Mouse (Mus musculus) midbrain, embryonic 15.5 days (tissue): ENCODE results near the gene Odf3l1. TPM values are rescaled to one million over a fixed set of nuclear protein-coding genes. Genes with fewer than 3 reads are reported as not detected.
A peak's percentile ranks its signal among the peaks of the same experiment; 100 is the strongest.
"Not testable (repeated sequence)": the region's sequence is repeated elsewhere in the genome, so short reads cannot be mapped to it uniquely, and the experiment has no call there.

Experiments used
- ATAC-seq: fragments of 200-750 bp; cut with Nextera tagmentation; replicated peaks from 2 replicates; pipeline ENCODE4 v1.8.0; 2017; ENCODE audit warnings: moderate TSS enrichment
- H3K27ac ChIP-seq: fragments of 300-500 bp; sonication (generic); 2 replicates; pipeline ENCODE4 v1.5.1; 2015; ENCODE audit warnings: mild to moderate bottlenecking, inconsistent platforms
- H3K27me3 ChIP-seq: fragments of 300-500 bp; sonication (generic); replicated peaks from 2 replicates; pipeline ENCODE4 v1.6.1; 2015; ENCODE audit warnings: inconsistent platforms
- H3K36me3 ChIP-seq: fragments of 300-500 bp; sonication (generic); replicated peaks from 2 replicates; pipeline ENCODE4 v1.6.1; 2015; ENCODE audit warnings: inconsistent platforms
- H3K4me1 ChIP-seq: fragments of 300-500 bp; sonication (generic); 2 replicates; pipeline ENCODE4 v1.6.1; 2015; ENCODE audit warnings: inconsistent platforms
- H3K4me2 ChIP-seq: fragments of 300-500 bp; sonication (generic); 2 replicates; pipeline ENCODE4 v1.6.1; 2015; ENCODE audit warnings: inconsistent platforms, mild to moderate bottlenecking, moderate library complexity
- H3K4me3 ChIP-seq: fragments of 300-500 bp; sonication (generic); 2 replicates; pipeline ENCODE4 v1.5.1; 2015; ENCODE audit warnings: mild to moderate bottlenecking, inconsistent platforms
- H3K9ac ChIP-seq: fragments of 300-500 bp; sonication (generic); 2 replicates; pipeline ENCODE4 v1.6.1; 2015; ENCODE audit warnings: mild to moderate bottlenecking, inconsistent platforms
- H3K9me3 ChIP-seq: fragments of 300-500 bp; sonication (generic); 2 replicates; pipeline ENCODE4 v1.6.1; 2016; ENCODE audit warnings: inconsistent platforms
- WGBS: fragments of 180-500 bp; shearing (Covaris S2); methylation state at CpG from one replicate; pipeline ENCODE4 v1.1.7; 2015; ENCODE audit warnings: mixed read lengths; 5-methylcytosine and 5-hydroxymethylcytosine counted together
- polyA plus RNA-seq: library from polyadenylated mRNA; unstranded; fragments of >200 nt; fragmentation: Nextera tagmentation; extraction: Ambion mirVana; gene quantifications from 2 replicates; pipeline ENCODE4 v1.2.1, GENCODE M21; 2015

The Odf3l1 gene
- polyA plus RNA-seq, result not detected in 2 replicates

GRCm38 (mm10) chr9:56864216-56864729 lies at the start of gene Odf3l1:
Odf3l1 (minus strand) TSS chr9:56864679.
- Histone ChIP-seq H3K36me3 (no peaks in the 10 kb centered on the region), H3K9me3 (no peaks in the 10 kb centered on the region), H3K4me3 (peak within 1 kb of the TSS; percentile 15), H3K27me3 (peaks cover 25% of the 10 kb centered on the region), H3K4me2 (peak within 1 kb of the TSS; percentile 40), H3K27ac (no peak within 1 kb of the TSS), H3K4me1 (peaks cover 14% of the 10 kb centered on the region), H3K9ac (0 out of 2 replicates have a peak within 1 kb of the TSS, but pooled peaks have one; percentile 1)
- no peak for ATAC-seq
- 30% methylated on average over 3 of the region's 3 CpGs for WGBS

GRCm38 (mm10) chr9:56913991-56914390 lies 49.5 kb upstream of the Odf3l1 start:
- Histone ChIP-seq H3K9me3 (no peaks in the 10 kb centered on the region), H3K36me3 (no peaks in the 10 kb centered on the region), H3K4me2 (no peak overlapping the region), H3K9ac (no peak overlapping the region), H3K4me1 (no peaks in the 10 kb centered on the region), H3K27ac (no peak overlapping the region), H3K4me3 (no peak overlapping the region), H3K27me3 (no peaks in the 10 kb centered on the region)
- no peak for ATAC-seq
- WGBS, result 92% methylated on average over 9 of the region's 9 CpGs

DNA sequence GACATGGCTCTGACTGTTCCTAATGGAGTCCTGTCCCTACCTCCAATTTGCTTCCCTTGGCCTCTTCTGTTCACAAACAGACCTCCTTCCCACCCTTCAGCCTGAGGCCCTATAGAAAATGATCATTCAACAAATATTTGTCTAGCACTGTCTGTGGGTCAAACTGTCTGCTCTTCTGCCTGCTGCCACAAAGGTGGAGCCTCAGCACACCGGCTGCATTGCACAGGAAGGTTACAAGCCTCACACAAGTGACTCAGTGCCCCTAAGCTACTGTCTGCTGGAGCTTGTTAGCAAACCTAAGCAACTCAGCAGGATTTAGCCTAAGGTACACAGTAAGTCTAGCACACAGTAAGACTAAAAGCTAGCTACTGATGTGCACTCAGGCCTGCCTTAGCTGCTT lies 46.5 kb upstream of the Odf3l1 start:
- Histone ChIP-seq H3K27ac (no peak overlapping the region), H3K36me3 (no peaks in the 10 kb centered on the region), H3K9me3 (no peaks in the 10 kb centered on the region), H3K4me2 (no peak overlapping the region), H3K4me1 (no peaks in the 10 kb centered on the region), H3K9ac (no peak overlapping the region), H3K4me3 (no peak overlapping the region), H3K27me3 (no peaks in the 10 kb centered on the region)
- no peak for ATAC-seq
- WGBS, result 63% methylated on average over 1 of the region's 1 CpGs

DNA sequence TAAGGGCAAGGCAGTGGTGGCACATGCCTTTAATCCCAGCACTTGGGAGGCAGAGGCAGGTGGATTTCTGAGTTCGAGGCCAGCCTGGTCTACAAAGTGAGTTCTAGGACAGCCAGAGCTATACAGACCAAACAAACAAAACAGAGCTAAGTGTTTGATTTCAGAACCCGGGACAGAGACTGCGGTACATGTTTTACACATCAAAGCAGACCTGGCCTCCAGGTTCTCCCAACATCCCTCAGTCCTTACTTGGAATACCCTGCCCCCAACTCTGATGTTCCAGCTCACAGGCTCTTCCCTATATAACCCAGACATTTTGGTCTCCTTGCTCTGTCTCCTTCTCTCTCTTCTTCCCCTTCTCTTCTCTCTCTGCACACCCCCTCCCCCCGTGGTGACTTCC lies 45.5 kb upstream of the Odf3l1 start:
- WGBS, result 55% methylated on average over 4 of the region's 4 CpGs
- not testable (repeated sequence) for H3K9ac ChIP-seq, H3K27me3 ChIP-seq, H3K4me1 ChIP-seq, H3K9me3 ChIP-seq, H3K4me2 ChIP-seq, H3K36me3 ChIP-seq, H3K4me3 ChIP-seq, H3K27ac ChIP-seq, ATAC-seq

- Histone ChIP-seq H3K36me3 (no peaks in the 10 kb centered on the region), H3K27ac (no peak overlapping the region), H3K4me1 (no peaks in the 10 kb centered on the region), H3K9me3 (no peaks in the 10 kb centered on the region), H3K4me3 (no peak overlapping the region), H3K9ac (no peak overlapping the region), H3K27me3 (no peaks in the 10 kb centered on the region), H3K4me2 (no peak overlapping the region)
- WGBS, result 89% methylated on average over 9 of the region's 9 CpGs
- ATAC-seq, result no peak
Observed at GRCm38 (mm10) chr9:56907549-56907948, 43.1 kb upstream of the Odf3l1 start.

DNA sequence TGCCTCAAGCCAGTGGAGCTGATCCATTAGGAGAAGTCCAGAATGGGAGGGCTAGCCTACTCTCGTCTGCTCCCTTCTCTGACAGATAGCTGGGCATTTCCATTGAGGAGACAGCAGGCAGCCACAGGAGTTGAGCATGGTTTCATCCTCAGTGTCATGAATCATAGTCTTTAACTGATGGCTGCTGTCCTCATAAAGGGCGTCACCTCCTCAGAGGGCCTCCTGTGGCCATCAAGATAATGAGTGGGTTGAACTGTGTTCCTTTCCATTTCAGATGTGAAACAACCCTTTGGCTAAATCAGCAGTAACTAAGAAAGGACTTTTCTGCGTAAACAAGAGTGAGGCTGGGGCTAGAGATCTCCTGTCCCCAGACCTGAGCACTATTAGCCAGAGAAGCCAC lies 39.2 kb upstream of the Odf3l1 start:
- no peaks in the 10 kb centered on the region for H3K9me3 ChIP-seq
- no peak overlapping the region for H3K4me3 ChIP-seq
- 84% methylated on average over 3 of the region's 3 CpGs for WGBS
- no peaks in the 10 kb centered on the region for H3K27me3 ChIP-seq
- no peak overlapping the region for H3K27ac ChIP-seq
- no peak overlapping the region for H3K4me2 ChIP-seq
- no peak for ATAC-seq
- no peaks in the 10 kb centered on the region for H3K4me1 ChIP-seq
- no peaks in the 10 kb centered on the region for H3K36me3 ChIP-seq
- no peak overlapping the region for H3K9ac ChIP-seq

- no peaks in the 10 kb centered on the region for H3K4me1 ChIP-seq
- no peak overlapping the region for H3K27ac ChIP-seq
- H3K9me3 ChIP-seq, result no peaks in the 10 kb centered on the region
- H3K4me2 ChIP-seq, result no peak overlapping the region
- H3K36me3 ChIP-seq, result no peaks in the 10 kb centered on the region
- H3K27me3 ChIP-seq, result no peaks in the 10 kb centered on the region
- H3K4me3 ChIP-seq, result no peak overlapping the region
- WGBS, result 77% methylated on average over 8 of the region's 8 CpGs
- H3K9ac ChIP-seq, result no peak overlapping the region
- no peak for ATAC-seq
Observed at GRCm38 (mm10) chr9:56901187-56901586, 36.7 kb upstream of the Odf3l1 start.

DNA sequence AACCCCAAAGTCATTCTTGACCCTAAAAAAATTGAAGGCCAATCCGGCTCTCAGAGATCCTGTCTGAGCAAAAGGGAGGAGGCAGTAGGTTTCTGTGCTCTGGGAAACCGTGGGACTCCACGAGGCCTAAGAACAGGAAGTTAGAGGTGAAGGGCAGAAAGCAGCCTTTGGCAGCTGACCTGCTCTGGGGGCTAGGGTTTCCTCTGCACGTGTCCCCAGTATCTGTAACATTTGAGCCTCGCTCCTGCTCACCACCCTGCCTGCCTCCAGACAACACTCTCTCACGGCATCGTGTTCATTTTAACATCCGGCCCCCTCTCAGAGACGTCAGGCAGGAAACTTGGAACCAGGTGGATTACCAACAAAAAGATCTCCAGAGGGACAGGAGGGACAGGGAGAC lies 36.1 kb upstream of the Odf3l1 start:
- 72% methylated on average over 9 of the region's 9 CpGs for WGBS
- H3K9ac ChIP-seq, result no peak overlapping the region
- no peak overlapping the region for H3K27ac ChIP-seq
- no peaks in the 10 kb centered on the region for H3K4me1 ChIP-seq
- no peak overlapping the region for H3K4me2 ChIP-seq
- no peak overlapping the region for H3K4me3 ChIP-seq
- H3K36me3 ChIP-seq, result no peaks in the 10 kb centered on the region
- H3K27me3 ChIP-seq, result no peaks in the 10 kb centered on the region
- ATAC-seq, result no peak
- H3K9me3 ChIP-seq, result no peaks in the 10 kb centered on the region

DNA sequence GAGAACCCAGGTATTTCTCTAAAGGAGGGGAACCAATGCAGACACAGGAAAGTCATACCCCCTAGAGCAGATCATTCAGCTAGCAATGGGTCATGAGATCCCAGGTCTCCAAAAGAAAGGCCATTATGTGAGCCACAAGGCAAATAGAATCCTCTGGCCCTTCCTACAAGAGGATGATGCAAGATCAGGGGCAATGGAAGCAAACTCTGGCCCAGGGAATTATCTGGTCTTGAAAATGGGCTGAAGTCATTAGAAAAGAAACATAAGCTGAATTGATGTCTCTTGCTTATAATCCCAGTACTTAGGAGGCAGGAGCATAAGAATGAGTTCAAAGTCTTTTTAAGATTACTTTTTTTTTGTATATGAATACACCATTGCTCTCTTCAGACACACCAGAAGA lies 35.6 kb upstream of the Odf3l1 start:
- no peak overlapping the region for H3K4me3 ChIP-seq
- H3K9ac ChIP-seq, result no peak overlapping the region
- H3K4me1 ChIP-seq, result no peaks in the 10 kb centered on the region
- no peak overlapping the region for H3K27ac ChIP-seq
- H3K9me3 ChIP-seq, result no peaks in the 10 kb centered on the region
- ATAC-seq, result no peak
- H3K27me3 ChIP-seq, result no peaks in the 10 kb centered on the region
- H3K36me3 ChIP-seq, result no peaks in the 10 kb centered on the region
- no peak overlapping the region for H3K4me2 ChIP-seq

- no peak overlapping the region for H3K9ac ChIP-seq
- H3K4me1 ChIP-seq, result no peaks in the 10 kb centered on the region
- no peak overlapping the region for H3K4me2 ChIP-seq
- H3K9me3 ChIP-seq, result no peaks in the 10 kb centered on the region
- H3K27me3 ChIP-seq, result no peaks in the 10 kb centered on the region
- no peaks in the 10 kb centered on the region for H3K36me3 ChIP-seq
- H3K27ac ChIP-seq, result no peak overlapping the region
- WGBS, result 73% methylated on average over 11 of the region's 11 CpGs
- ATAC-seq, result no peak
- H3K4me3 ChIP-seq, result no peak overlapping the region
Observed at GRCm38 (mm10) chr9:56899409-56899808, 34.9 kb upstream of the Odf3l1 start.

DNA sequence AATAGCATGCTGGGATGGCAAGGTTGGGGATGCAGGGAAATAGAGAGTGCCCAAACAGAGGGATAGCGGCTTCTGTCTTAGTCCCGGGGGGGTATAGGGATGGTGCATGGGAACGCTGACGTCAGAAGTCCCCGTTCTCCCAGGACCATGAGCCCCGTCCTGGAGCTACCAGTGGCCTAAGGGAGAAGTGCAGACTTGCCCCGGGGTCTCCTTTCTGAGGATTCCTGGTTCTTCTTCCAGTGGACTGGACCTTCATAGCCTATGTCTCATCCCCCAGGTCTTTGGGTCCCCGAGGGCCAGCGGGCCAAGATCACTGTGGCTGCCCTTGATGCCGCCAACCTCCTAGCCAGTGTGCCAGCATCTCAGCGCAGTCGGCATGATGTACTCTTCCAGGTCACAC lies 32.3 kb upstream of the Odf3l1 start:
- WGBS, result 90% methylated on average over 12 of the region's 12 CpGs
- no peaks in the 10 kb centered on the region for H3K36me3 ChIP-seq
- H3K4me3 ChIP-seq, result no peak overlapping the region
- no peak overlapping the region for H3K9ac ChIP-seq
- H3K27ac ChIP-seq, result no peak overlapping the region
- H3K4me2 ChIP-seq, result no peak overlapping the region
- H3K27me3 ChIP-seq, result peaks cover 4% of the 10 kb centered on the region; the same call in 1 of the 2 replicates
- peaks cover 6% of the 10 kb centered on the region for H3K4me1 ChIP-seq
- no peak for ATAC-seq
- H3K9me3 ChIP-seq, result no peaks in the 10 kb centered on the region

DNA sequence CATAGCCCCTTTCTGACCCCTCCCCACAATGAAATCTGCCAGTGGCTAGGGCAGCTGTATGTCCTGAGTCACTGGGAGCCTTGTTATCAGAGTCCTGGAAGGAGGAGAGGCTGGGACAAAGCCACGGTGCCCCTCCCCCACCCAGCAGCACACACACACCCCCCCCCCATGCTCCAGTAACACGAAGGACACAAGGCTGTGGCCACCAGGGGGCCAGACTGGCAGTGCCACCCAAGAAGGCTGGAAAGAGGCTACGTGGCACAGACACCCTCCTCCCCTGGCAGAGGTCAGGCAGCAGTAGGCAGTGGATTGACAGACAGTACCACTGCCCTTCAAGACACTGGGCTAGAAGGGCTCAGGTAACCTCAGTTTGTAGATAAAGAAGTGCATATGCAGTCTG lies 29.5 kb upstream of the Odf3l1 start:
- Histone ChIP-seq H3K9me3 (no peaks in the 10 kb centered on the region), H3K27me3 (peaks cover 9% of the 10 kb centered on the region), H3K4me1 (peaks cover 13% of the 10 kb centered on the region), H3K9ac (no peak overlapping the region), H3K4me2 (no peak overlapping the region), H3K4me3 (no peak overlapping the region), H3K36me3 (no peaks in the 10 kb centered on the region), H3K27ac (no peak overlapping the region)
- no peak for ATAC-seq
- 10% methylated on average over 3 of the region's 3 CpGs for WGBS

DNA sequence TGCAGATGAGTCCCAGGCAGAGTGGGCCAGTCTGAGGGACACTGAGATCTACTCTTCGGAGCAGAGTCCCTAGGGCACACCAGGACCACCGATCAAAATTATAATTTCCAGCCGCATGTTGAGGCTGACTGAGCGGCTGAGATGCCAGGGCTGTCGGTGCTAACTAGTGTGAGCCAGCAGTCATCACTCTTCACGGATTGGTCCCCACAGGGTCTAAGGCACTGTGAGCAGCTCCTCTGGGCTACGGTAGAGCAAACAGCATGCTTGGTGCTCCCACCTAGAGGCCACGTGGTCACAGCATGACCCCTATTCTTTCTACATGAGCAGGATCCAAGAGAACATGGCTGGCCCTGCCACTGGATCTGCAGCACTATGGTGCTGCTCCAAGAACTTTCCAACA lies 28.8 kb upstream of the Odf3l1 start:
- no peak overlapping the region for H3K27ac ChIP-seq
- H3K4me1 ChIP-seq, result peaks cover 13% of the 10 kb centered on the region
- H3K4me3 ChIP-seq, result no peak overlapping the region
- H3K27me3 ChIP-seq, result peaks cover 9% of the 10 kb centered on the region
- WGBS, result 56% methylated on average over 8 of the region's 8 CpGs
- no peak for ATAC-seq
- no peak overlapping the region for H3K4me2 ChIP-seq
- H3K9ac ChIP-seq, result no peak overlapping the region
- no peaks in the 10 kb centered on the region for H3K9me3 ChIP-seq
- no peaks in the 10 kb centered on the region for H3K36me3 ChIP-seq
